Mouse (Mus musculus): ENCODE measurements around the gene Apoc2. TPM values are rescaled to one million over a fixed set of nuclear protein-coding genes. Genes with fewer than 3 reads are reported as not detected.

Gene Apoc2
- total RNA-seq, 2 experiments from 2014 or later, result not detected

DNA sequence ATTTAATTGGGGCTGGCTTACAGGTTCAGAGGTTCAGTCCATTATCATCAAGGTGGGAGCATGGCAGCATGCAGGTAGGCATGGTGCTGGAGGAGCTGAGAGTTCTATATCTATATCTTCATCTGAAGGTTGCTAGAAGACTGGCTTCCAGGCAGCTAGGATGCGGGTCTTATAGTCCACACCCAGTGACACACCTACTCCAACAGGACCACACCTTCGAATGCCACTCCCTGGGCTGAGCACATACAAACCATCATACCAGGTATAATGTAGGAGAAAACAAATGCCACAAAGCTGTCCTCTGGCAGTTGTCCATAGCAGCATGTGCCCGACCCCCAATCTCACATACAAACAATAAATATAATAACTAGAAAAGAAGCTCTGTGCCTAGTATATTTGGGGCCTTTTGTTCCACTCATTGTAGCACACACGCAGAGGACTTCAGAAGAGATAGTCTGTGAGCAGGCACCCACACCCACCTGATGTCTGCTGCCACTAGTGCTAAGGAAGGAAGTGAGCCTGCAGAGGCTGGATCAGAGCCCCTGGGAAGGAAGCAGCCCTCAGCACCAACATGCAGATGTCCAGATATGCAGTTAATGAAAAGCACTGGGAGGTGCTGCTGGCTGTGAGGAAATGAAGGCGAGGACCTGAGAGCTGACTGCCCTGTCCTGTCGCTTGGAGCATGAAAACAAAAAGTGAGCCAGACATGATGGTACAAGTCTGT is 26.5 kb downstream of the Apoc2 start:
- intact Hi-C loops (cut with DNase I), result no loop called here
- DNase-seq (ENCODE audit: low spot score in 2 of 2), result no peak

GRCm38 (mm10) chr7:19641223-19641622 is 36.5 kb downstream of the Apoc2 start:
- intact Hi-C loops (cut with DNase I), result no loop called here
- peak in 1 of 2 experiments; percentile 84 for DNase-seq (ENCODE audit: low spot score in 2 of 2)

- intact Hi-C loops (cut with DNase I), result no loop called here
These were observed 42.5 kb downstream of the Apoc2 start for GRCm38 (mm10) chr7:19635074-19635827.

DNA sequence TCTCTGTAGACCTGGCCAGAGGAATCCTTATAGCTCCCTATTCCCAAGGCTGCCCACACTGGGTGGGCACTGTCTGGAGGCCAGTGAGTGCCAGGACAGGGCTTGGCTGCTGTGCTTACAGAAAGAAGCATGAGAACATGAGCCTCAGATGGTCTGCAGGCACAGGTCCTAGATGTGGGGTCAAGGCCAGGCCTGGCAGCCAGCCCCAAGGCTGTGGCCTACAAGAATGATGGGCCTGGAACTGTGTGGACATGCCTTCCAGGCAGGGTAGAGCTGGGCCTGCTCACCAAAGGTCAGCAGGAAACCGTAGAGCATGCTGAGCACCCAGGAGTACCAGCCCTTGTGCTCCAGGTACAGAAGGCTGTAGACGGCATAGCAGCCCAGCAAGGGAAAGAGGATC is 43.1 kb downstream of the Apoc2 start:
- intact Hi-C loops (cut with DNase I), result no loop called here
- DNase-seq (ENCODE audit: low spot score in 2 of 2), result no peak

More at GRCm38 (mm10) chr7:19635074-19635827, 42.5 kb downstream of the Apoc2 start:
- DNase-seq (ENCODE audit: low spot score in 2 of 2), result no peak

- intact Hi-C loops (cut with DNase I), result no loop called here
- no peak for DNase-seq (ENCODE audit: low spot score in 2 of 2)
These were observed 43.9 kb downstream of the Apoc2 start for GRCm38 (mm10) chr7:19633855-19634254.

DNA sequence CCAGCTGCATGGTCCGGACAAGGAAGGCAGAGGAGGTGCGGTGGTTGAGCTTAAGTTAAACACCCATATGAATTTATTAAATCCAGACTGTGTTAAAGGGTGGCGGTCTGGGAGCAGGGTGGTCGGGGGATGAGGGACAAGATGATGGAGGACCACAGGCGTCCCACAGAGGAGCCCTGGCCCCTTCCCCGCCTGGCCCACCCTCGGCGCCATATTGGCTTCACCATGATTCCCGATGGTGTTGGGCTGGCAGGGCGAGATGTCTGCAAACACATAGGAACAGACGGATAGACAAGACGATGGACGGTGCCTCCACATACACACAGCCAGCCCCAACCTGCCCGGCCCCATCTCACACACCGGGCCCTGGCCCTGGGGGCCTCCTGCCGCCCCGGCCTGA is 44.5 kb downstream of the Apoc2 start:
- no peak for DNase-seq (ENCODE audit: low spot score in 2 of 2)
- intact Hi-C loops (cut with DNase I), result no loop called here

DNA sequence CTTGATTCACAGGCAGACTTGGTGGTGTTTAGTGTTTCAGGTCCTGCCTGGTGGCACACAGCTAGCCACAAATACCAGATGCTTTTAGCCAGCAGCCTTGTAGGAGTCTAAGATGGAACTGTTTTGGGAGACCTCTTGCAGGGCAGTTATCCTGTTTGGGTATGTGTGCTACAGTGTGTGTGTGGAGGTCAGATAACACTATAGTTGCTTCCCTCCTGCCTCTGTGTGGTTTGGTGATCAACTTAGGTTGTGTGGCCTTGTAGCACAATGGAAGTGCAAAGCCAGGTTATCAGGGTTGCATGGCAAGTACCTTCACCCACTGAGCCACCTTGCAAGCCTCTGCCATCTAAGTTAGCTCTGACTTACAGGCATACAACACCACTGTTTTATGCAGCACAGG is 45.0 kb downstream of the Apoc2 start:
- intact Hi-C loops (cut with DNase I), result no loop called here

DNA sequence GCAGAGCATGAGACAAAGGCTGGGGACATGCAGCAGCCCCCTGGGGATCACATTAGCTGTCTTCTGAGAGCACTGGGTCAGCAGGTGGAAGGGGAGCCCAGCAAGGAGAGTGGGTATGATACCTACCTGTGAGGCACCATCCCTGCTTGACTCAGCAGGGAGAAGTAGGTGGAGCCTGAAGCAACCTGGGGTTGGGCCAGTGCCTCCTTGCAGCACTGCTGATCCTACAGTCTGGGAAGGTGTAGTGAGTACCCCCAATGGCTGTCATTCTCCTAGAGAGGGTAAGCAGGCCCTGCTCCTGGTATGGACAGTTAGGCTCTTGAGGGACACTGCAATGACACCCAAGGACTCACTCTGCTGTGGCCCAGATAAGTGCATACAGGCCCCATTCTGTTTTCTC is 45.5 kb downstream of the Apoc2 start:
- intact Hi-C loops (cut with DNase I), result no loop called here
- DNase-seq (ENCODE audit: low spot score in 2 of 2), result no peak

More for the DNA sequence above, 45.0 kb downstream of the Apoc2 start:
- no peak for DNase-seq (ENCODE audit: low spot score in 2 of 2)

DNA sequence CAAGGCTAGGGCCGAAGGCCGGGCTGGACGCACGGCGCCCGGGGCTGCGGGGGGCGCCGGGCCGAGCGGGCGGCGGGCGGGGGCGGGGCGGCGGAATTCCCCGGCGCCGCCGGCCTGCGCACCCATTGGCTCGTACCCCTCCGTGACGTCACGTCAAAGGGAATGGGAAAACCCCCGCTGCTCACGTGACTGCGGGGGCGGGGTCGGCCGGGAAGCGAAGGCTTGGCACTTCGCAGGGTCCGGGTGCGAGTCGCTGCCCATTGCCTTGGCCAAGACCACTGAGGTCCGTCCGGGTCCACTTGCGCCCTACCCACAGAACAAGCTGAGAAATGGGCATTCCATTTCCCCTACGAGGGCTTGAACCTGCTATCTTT is 48.4 kb downstream of the Apoc2 start, which contains the start of gene Relb:
Relb (minus strand) TSS at position 78 of the 374 bp plus-strand sequence.
- intact Hi-C loops (cut with DNase I), result loop anchor here (1.0 kb wide), 1 partner anchor 35 kb away; no protein-coding TSS in a partner anchor
- DNase-seq (ENCODE audit: low spot score in 2 of 2), result peak; percentile 91

DNA sequence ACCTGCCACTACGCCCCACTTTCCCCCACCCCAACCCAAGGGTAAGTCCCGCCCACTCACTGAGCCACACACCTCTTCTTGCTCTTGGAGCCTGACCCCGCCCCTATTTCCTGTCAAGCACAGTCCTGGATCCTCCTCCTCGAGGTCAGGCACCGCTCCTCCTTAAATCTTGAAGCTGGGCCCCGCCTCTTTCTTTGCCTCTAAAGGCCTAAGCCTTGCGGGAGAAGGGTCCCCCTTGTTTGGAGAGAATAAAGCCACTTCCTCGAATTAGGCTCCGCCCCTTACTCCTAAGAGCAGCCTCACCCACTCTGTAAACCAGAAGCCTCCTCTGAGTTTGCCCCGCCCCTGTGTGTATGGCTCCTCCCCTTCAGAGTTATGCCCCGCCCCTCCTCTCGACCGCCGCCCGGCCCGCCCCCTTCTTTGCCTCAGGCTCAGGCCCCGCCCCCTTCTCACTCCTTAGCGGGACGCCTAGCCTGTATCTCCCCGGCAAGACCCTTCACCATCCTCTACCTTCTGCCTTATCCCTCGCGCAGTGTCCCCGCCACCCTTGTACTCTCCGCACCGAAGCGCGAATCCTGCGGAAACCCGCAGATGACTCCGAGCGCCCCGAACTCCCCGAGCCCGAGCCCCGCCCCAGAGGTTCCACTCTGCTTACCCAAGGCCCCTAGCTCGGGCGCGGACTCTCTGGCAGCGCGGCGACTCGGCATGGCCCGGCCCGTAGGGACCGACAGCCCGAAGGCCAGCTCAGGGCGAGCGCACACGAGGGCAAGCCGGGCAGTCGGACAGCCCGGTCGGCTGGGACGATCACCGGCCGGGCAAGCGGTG is 49.0 kb downstream of the Apoc2 start:
- DNase-seq (ENCODE audit: low spot score in 2 of 2), result peak; percentile 86 to 90
- intact Hi-C loops (cut with DNase I), result loop anchor here (1.0 kb wide), 1 partner anchor 36 kb away; no protein-coding TSS in a partner anchor

DNA sequence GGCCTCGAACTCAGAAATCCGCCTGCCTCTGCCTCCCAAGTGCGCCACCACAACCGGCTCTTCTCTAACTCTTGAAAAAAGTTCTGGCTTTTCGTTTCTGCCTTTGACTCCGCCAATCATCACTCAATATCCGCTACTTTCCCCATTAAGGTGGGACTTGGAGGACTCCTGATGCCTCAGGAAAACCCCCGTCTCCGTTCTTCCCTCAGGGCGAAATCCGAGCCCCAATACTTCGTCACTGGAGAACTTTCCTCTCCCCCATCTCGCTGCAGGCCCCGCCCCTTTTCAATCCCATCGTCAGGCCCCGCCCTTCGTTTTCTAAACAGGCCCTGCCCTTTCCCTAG is 49.6 kb downstream of the Apoc2 start:
- no peak for DNase-seq (ENCODE audit: low spot score in 2 of 2)
- intact Hi-C loops (cut with DNase I), result no loop called here

DNA sequence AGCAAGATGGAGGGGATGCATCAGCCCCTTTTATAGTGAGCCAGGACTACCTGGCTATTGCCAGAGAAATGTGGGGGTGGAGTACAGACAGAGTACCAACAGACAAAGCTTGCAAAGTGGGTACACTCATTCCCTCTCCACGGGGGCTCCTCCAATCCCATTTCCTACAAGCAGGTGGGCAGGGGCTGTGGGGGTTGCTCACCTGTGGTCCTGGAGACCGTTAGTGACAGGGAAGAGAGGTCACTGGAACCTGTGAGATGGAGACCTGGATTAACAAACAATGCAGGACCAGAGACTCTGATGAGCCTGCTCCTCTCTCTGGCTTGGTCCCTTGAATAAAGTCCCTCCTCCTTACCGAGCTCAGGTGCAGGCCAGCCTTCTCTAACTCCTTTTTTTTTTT is 50.0 kb downstream of the Apoc2 start:
- no peak for DNase-seq (ENCODE audit: low spot score in 2 of 2)
- intact Hi-C loops (cut with DNase I), result no loop called here

- DNase-seq (ENCODE audit: low spot score in 2 of 2), result no peak
- intact Hi-C loops (cut with DNase I), result no loop called here
These were observed 54.3 kb downstream of the Apoc2 start for GRCm38 (mm10) chr7:19623433-19623832.

GRCm38 (mm10) chr7:19622241-19622640 is 55.5 kb downstream of the Apoc2 start:
- no peak for DNase-seq (ENCODE audit: low spot score in 2 of 2)
- intact Hi-C loops (cut with DNase I), result no loop called here

Other genes with a start within 250 kb of the Apoc2 start
- 10 to 100 TPM; 76.2 to 78.6 TPM for gene Mark4, start 219.1 kb downstream of the Apoc2 start, total RNA-seq (2021)
- gene Exoc3l2, start 214.6 kb downstream of the Apoc2 start, total RNA-seq (2021), result under 1 TPM; 0.18 to 0.64 TPM
- gene Bloc1s3, start 169.6 kb downstream of the Apoc2 start, total RNA-seq (2021), result 1 to 10 TPM; 6.7 to 7.4 TPM
- gene Trappc6a, start 169.5 kb downstream of the Apoc2 start, total RNA-seq (2021), result 10 to 100 TPM; 18.4 to 18.8 TPM
- gene Nkpd1, start 160.1 kb downstream of the Apoc2 start, total RNA-seq (2021), result under 1 TPM; 0.64 to 0.87 TPM
- gene Ppp1r37, start 114.9 kb downstream of the Apoc2 start, total RNA-seq (2021), result 100 to 1,000 TPM; 122 TPM
- 1 to 10 TPM in 1 of 2 experiments, under 1 TPM in 1; 0.27 to 1.1 TPM for gene Zfp296, start 100.7 kb downstream of the Apoc2 start, total RNA-seq (2021)
- 10 to 100 TPM; 43.7 to 47.1 TPM for gene Gemin7, start 100.3 kb downstream of the Apoc2 start, total RNA-seq (2021)
- gene Clasrp, start 73.5 kb downstream of the Apoc2 start, total RNA-seq (2021), result 10 to 100 TPM; 70.9 to 81.0 TPM
- 1 to 10 TPM; 6.6 to 7.5 TPM for gene Relb, start 48.5 kb downstream of the Apoc2 start, total RNA-seq (2021)
- gene Clptm1, start 12.9 kb downstream of the Apoc2 start, total RNA-seq (2021), result 100 to 1,000 TPM; 144 to 151 TPM
- gene Gm44805, start 3.5 kb upstream of the Apoc2 start, total RNA-seq (2021), result not detected
- not detected for gene Apoc4, start 3.5 kb upstream of the Apoc2 start, total RNA-seq (2021)
- gene Apoc1, start 14.7 kb upstream of the Apoc2 start, total RNA-seq (2021), result 1 to 10 TPM; 2.6 to 4.0 TPM
- 1,000 to 10,000 TPM; 2,052 to 2,099 TPM for gene Apoe, start 21.2 kb upstream of the Apoc2 start, total RNA-seq (2021)
- 100 to 1,000 TPM; 112 to 115 TPM for gene Tomm40, start 37.5 kb upstream of the Apoc2 start, total RNA-seq (2021)
- 1 to 10 TPM; 7.4 to 9.3 TPM for gene Nectin2, start 72.5 kb upstream of the Apoc2 start, total RNA-seq (2021)
- gene Bcam, start 93.1 kb upstream of the Apoc2 start, total RNA-seq (2021), result 10 to 100 TPM; 10.4 to 12.5 TPM
- not detected for gene Cblc, start 118.9 kb upstream of the Apoc2 start, total RNA-seq (2021)
- gene Bcl3, start 144.8 kb upstream of the Apoc2 start, total RNA-seq (2021), result under 1 TPM; 0.46 to 0.53 TPM
- gene Gm19345, start 174.1 kb upstream of the Apoc2 start, total RNA-seq (2021), result 1 to 10 TPM; 2.3 to 2.5 TPM
- not detected for gene Ceacam16, start 183.4 kb upstream of the Apoc2 start, total RNA-seq (2021)
- not detected for gene Ceacam19, start 210.0 kb upstream of the Apoc2 start, total RNA-seq (2021)
- gene Pvr, start 243.2 kb upstream of the Apoc2 start, total RNA-seq (2021), result 10 to 100 TPM; 10.7 to 13.3 TPM

Data from left cerebral cortex, postnatal 25 days (tissue).